Mouse (Mus musculus) heart, embryonic 13.5 days (tissue): ENCODE measurements around the gene Slc44a1. TPM values are rescaled to one million over a fixed set of nuclear protein-coding genes. Genes with fewer than 3 reads are reported as not detected.

Experiments used
- ATAC-seq: fragments of 200-750 bp; cut with Nextera tagmentation; 2 replicates; pipeline ENCODE4 v1.8.0; 2017; ENCODE audit warnings: moderate TSS enrichment; ENCODE audit not compliant: insufficient number of reproducible peaks, low FRiP score, low TSS enrichment; ENCODE audit errors: extremely low read depth
- H3K27ac ChIP-seq: fragments of 300-500 bp; sonication (generic); replicated peaks from 2 replicates; pipeline ENCODE4 v1.5.1; 2015; ENCODE audit warnings: moderate library complexity, mild to moderate bottlenecking, inconsistent platforms
- H3K27me3 ChIP-seq: fragments of 300-500 bp; sonication (generic); replicated peaks from 2 replicates; pipeline ENCODE4 v1.6.1; 2015; ENCODE audit warnings: mild to moderate bottlenecking, inconsistent platforms
- H3K36me3 ChIP-seq: fragments of 300-500 bp; sonication (generic); 2 replicates; pipeline ENCODE4 v1.6.1; 2015; ENCODE audit warnings: mild to moderate bottlenecking, inconsistent platforms
- H3K4me1 ChIP-seq: fragments of 300-500 bp; sonication (generic); 2 replicates; pipeline ENCODE4 v1.6.1; 2015; ENCODE audit warnings: inconsistent platforms
- H3K4me2 ChIP-seq: fragments of 300-500 bp; sonication (generic); 2 replicates; pipeline ENCODE4 v1.6.1; 2015; ENCODE audit warnings: inconsistent platforms, mild to moderate bottlenecking, moderate library complexity
- H3K4me3 ChIP-seq: fragments of 300-500 bp; sonication (generic); 2 replicates; pipeline ENCODE4 v1.5.1; 2015; ENCODE audit warnings: moderate library complexity, mild to moderate bottlenecking, inconsistent platforms
- H3K9ac ChIP-seq: fragments of 300-500 bp; sonication (generic); 2 replicates; pipeline ENCODE4 v1.6.1; 2015; ENCODE audit warnings: inconsistent platforms, mild to moderate bottlenecking, moderate library complexity
- H3K9me3 ChIP-seq: fragments of 300-500 bp; sonication (generic); 2 replicates; pipeline ENCODE4 v1.6.1; 2016; ENCODE audit warnings: inconsistent platforms
- WGBS: fragments of 180-500 bp; shearing (Covaris S2); methylation state at CpG from one replicate; pipeline ENCODE4 v1.1.7; 2015; ENCODE audit warnings: mixed read lengths; 5-methylcytosine and 5-hydroxymethylcytosine counted together
- polyA plus RNA-seq: library from polyadenylated mRNA; unstranded; fragments of >200 nt; fragmentation: Nextera tagmentation; extraction: Ambion mirVana; gene quantifications from 2 replicates; pipeline ENCODE4 v1.2.1, GENCODE M21; 2015

The Slc44a1 gene
- polyA plus RNA-seq, 1 experiment from 2014 or later: 17.1 TPM

DNA sequence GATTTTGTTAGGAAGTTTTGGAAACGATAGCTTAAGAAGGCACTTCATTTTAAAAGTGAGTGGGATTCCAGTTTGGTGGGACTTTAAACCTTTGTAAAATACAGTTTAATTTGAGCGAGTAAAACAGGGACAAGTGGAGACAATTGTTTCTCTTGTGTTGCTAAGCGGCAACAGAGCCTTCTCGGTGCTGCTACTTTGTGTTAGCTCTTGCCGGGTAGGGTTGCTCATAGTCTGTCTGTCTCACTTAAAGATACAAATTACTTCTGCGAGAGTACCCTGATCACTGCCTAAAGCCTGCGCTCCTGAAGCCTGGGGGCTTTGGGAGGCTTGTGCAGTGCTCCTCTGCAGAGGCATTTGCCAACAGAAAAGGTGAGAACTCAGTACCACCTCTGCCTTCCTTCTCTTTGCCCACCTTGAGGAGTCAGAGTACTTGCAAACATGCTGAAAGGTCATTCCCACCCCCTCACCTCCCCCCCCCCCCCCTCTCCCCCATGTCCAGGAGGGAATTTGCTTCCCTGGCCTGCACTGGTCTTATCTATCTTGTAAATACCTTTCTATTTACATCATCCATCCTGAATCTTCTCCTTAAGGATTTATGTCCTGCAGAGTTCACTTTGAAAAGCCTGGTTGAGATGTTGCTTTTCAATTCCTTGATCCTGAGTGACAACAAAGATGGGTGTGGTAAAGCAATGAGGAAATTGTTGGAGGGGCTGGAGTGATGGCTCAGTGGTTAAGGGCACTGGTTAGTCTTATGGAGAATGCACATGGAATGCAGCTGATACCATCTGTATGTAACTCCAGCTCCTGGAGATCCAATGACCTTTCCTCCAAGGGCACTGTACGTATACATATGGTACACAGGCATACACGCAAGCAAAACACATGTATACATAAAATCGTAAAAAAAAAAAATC, 13.0 kb downstream of the Slc44a1 start:
- WGBS: 35% methylated on average over 10 of the region's 10 CpGs
- H3K27ac ChIP-seq: peak overlapping the region; percentile 73
- peak overlapping the region; percentile 64 for H3K9ac ChIP-seq
- peaks cover 47% of the 10 kb centered on the region for H3K4me1 ChIP-seq
- H3K36me3 ChIP-seq: no peaks in the 10 kb centered on the region
- H3K4me2 ChIP-seq: peak overlapping the region; percentile 36
- no peaks in the 10 kb centered on the region for H3K9me3 ChIP-seq
- no peaks in the 10 kb centered on the region for H3K27me3 ChIP-seq
- no peak; the same call in 1 of the 2 replicates for ATAC-seq
- no peak overlapping the region for H3K4me3 ChIP-seq

GRCm38 (mm10) chr4:53455885-53456284, 15.7 kb downstream of the Slc44a1 start:
- WGBS: 87% methylated on average over 2 of the region's 2 CpGs
- H3K27me3 ChIP-seq: no peaks in the 10 kb centered on the region
- no peak overlapping the region for H3K4me3 ChIP-seq
- no peak overlapping the region for H3K9ac ChIP-seq
- no peaks in the 10 kb centered on the region for H3K36me3 ChIP-seq
- H3K4me2 ChIP-seq: no peak overlapping the region
- H3K27ac ChIP-seq: no peak overlapping the region
- no peak for ATAC-seq
- no peaks in the 10 kb centered on the region for H3K9me3 ChIP-seq
- peaks cover 34% of the 10 kb centered on the region for H3K4me1 ChIP-seq

- 87% methylated on average over 6 of the region's 6 CpGs for WGBS
Observed at GRCm38 (mm10) chr4:53456570-53456969, 16.4 kb downstream of the Slc44a1 start.

GRCm38 (mm10) chr4:53458503-53458902, 18.3 kb downstream of the Slc44a1 start:
- ATAC-seq: no peak
- 80% methylated on average over 3 of the region's 3 CpGs for WGBS
- no peak overlapping the region for H3K4me2 ChIP-seq
- H3K9ac ChIP-seq: no peak overlapping the region
- no peak overlapping the region for H3K27ac ChIP-seq
- H3K36me3 ChIP-seq: no peaks in the 10 kb centered on the region
- H3K9me3 ChIP-seq: no peaks in the 10 kb centered on the region
- H3K27me3 ChIP-seq: no peaks in the 10 kb centered on the region
- H3K4me1 ChIP-seq: peaks cover 22% of the 10 kb centered on the region
- no peak overlapping the region for H3K4me3 ChIP-seq

More at GRCm38 (mm10) chr4:53456570-53456969, 16.4 kb downstream of the Slc44a1 start:
- Histone ChIP-seq H3K4me2 (no peak overlapping the region), H3K27me3 (no peaks in the 10 kb centered on the region), H3K4me3 (no peak overlapping the region), H3K36me3 (no peaks in the 10 kb centered on the region), H3K9ac (no peak overlapping the region), H3K9me3 (no peaks in the 10 kb centered on the region), H3K4me1 (peaks cover 28% of the 10 kb centered on the region), H3K27ac (no peak overlapping the region)
- no peak for ATAC-seq

DNA sequence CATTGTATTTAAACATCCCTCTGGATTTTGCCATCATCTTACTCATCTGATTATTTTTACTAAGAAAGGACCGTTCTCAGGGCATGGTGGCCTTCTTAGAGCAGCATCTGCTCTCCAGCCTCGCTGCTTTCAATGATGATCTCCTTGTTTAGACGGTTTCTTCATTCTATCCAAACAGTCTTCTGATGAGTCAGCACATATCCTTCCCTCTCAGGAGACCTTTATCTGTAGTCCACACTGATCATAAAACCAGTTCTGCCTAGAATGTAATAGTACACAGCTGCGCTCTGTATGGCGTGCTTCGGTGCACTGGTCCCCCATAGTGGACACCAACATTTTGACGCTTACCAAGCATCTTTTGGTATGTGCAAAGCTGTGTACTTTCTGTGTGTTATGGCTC, 19.5 kb downstream of the Slc44a1 start:
- Histone ChIP-seq H3K4me3 (no peak overlapping the region), H3K4me1 (peaks cover 17% of the 10 kb centered on the region), H3K27ac (no peak overlapping the region), H3K9ac (no peak overlapping the region), H3K4me2 (no peak overlapping the region), H3K27me3 (no peaks in the 10 kb centered on the region), H3K36me3 (no peaks in the 10 kb centered on the region), H3K9me3 (no peaks in the 10 kb centered on the region)
- 78% methylated on average over 7 of the region's 7 CpGs for WGBS
- no peak for ATAC-seq

DNA sequence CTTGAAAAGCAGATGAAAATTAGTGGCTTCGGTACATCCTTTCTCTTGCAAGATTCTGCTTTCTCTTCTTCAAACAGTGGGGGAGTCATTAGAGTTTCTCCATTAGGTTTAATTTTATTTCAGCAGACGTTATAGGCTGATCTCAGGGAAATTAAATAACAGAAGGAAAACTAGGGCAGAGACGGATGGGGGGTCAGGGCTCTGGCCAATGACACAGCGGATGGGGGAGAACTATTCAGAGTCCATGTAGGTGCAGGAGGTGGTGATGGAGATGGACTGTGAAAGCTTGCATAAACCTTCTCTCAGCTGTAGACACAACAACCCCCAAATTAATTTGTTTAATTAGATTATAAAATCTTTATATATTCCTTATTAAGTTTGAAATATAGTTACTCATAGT, 20.8 kb downstream of the Slc44a1 start:
- H3K4me1 ChIP-seq: peaks cover 13% of the 10 kb centered on the region
- 81% methylated on average over 4 of the region's 4 CpGs for WGBS
- ATAC-seq: no peak
- H3K27ac ChIP-seq: no peak overlapping the region
- H3K4me3 ChIP-seq: no peak overlapping the region
- H3K9ac ChIP-seq: no peak overlapping the region
- no peaks in the 10 kb centered on the region for H3K9me3 ChIP-seq
- no peaks in the 10 kb centered on the region for H3K27me3 ChIP-seq
- no peaks in the 10 kb centered on the region for H3K36me3 ChIP-seq
- H3K4me2 ChIP-seq: no peak overlapping the region

DNA sequence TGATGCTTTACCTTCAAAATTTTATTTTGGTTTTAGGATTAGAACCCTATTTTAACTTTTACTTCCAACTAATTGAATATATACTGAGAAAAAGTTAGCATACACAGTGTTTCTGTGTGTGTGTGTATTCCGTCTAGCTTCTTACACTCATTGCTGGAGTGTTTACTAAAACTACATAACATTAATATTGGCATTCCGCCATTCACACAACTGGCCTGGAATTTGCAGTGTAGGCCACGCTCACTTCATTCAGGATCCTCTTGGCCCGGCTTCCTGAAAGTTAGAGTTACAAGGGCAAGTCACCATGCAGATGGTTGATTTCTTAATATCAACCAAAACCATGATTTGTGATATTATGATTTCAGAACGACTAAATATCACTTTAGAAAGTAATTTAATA, 21.9 kb downstream of the Slc44a1 start:
- H3K36me3 ChIP-seq: no peaks in the 10 kb centered on the region
- WGBS: 63% methylated on average over 5 of the region's 5 CpGs
- no peak for ATAC-seq
- H3K4me2 ChIP-seq: peak overlapping the region; percentile 44; the same call in 1 of the 2 replicates
- H3K9ac ChIP-seq: no peak overlapping the region
- no peaks in the 10 kb centered on the region for H3K27me3 ChIP-seq
- H3K27ac ChIP-seq: no peak overlapping the region
- no peaks in the 10 kb centered on the region for H3K9me3 ChIP-seq
- H3K4me1 ChIP-seq: peaks cover 13% of the 10 kb centered on the region
- no peak overlapping the region for H3K4me3 ChIP-seq

GRCm38 (mm10) chr4:53462505-53463251, 22.5 kb downstream of the Slc44a1 start:
- H3K27me3 ChIP-seq: no peaks in the 10 kb centered on the region
- H3K36me3 ChIP-seq: no peaks in the 10 kb centered on the region
- no peak overlapping the region for H3K4me3 ChIP-seq
- peaks cover 13% of the 10 kb centered on the region for H3K4me1 ChIP-seq
- WGBS: 55% methylated on average over 18 of the region's 18 CpGs
- H3K9ac ChIP-seq: no peak overlapping the region
- H3K4me2 ChIP-seq: peak overlapping the region; percentile 44
- H3K9me3 ChIP-seq: no peaks in the 10 kb centered on the region
- no peak; the same call in 1 of the 2 replicates for ATAC-seq
- peak overlapping the region; percentile 37; the same call in 1 of the 2 replicates for H3K27ac ChIP-seq

DNA sequence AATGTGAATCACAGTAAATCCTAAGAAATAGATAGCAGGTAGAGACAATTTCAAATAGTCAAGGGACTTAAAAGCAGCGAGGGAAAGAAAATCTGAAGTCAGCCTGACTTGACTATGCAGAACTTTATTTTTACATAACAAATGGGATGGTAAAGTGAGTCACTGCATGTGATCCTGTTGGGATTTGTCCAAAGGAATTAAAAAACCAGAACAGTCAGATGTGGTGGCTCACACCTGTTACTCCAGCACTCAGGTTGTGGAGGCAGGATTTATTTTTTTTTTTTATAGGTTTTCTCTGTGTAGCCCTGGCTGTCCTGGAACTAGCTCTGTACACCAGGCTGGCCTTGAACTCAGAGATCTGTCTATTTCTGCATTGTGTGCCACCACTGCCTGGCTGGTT, 25.7 kb downstream of the Slc44a1 start:
- Histone ChIP-seq H3K4me3 (no peak overlapping the region), H3K4me2 (no peak overlapping the region), H3K9ac (no peak overlapping the region), H3K4me1 (peaks cover 24% of the 10 kb centered on the region), H3K36me3 (no peaks in the 10 kb centered on the region), H3K9me3 (no peaks in the 10 kb centered on the region), H3K27me3 (no peaks in the 10 kb centered on the region), H3K27ac (no peak overlapping the region)
- ATAC-seq: no peak
- 80% methylated on average over 1 of the region's 1 CpGs for WGBS

DNA sequence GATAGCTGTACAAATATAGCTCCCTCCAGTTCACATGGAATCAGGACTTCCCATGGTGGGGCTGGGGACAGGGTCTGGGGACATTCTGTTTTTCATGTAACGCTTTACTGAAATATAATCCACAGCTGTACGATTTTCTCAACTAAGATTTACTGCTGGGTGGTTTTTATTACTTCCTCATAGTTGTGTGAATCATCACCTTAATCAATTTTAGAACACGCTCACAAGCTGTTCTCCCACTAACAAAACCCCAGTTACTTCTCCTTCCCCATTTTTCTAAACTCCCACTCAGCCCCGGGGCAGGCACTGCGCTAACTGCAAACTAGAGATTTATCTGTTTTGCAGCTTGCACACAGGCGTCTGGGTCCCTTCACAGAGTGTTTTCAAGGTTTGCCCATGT, 28.8 kb downstream of the Slc44a1 start:
- no peak overlapping the region for H3K9ac ChIP-seq
- no peaks in the 10 kb centered on the region for H3K9me3 ChIP-seq
- H3K4me2 ChIP-seq: no peak overlapping the region
- 73% methylated on average over 6 of the region's 6 CpGs for WGBS
- H3K27me3 ChIP-seq: no peaks in the 10 kb centered on the region
- peaks cover 12% of the 10 kb centered on the region for H3K4me1 ChIP-seq
- H3K4me3 ChIP-seq: no peak overlapping the region
- no peaks in the 10 kb centered on the region for H3K36me3 ChIP-seq
- no peak overlapping the region for H3K27ac ChIP-seq
- ATAC-seq: no peak

- Histone ChIP-seq H3K4me1 (peaks cover 29% of the 10 kb centered on the region), H3K4me2 (no peak overlapping the region), H3K27me3 (no peaks in the 10 kb centered on the region), H3K9ac (no peak overlapping the region), H3K9me3 (no peaks in the 10 kb centered on the region), H3K27ac (no peak overlapping the region), H3K4me3 (no peak overlapping the region), H3K36me3 (no peaks in the 10 kb centered on the region)
- no peak for ATAC-seq
Observed at GRCm38 (mm10) chr4:53474109-53474508, 33.9 kb downstream of the Slc44a1 start.
